9 mouse cellular contexts compared by ENCODE assay signal in genomic region chr3:79287699-79288458, GRCm38 (mm10). TPM values are rescaled to one million over a fixed set of nuclear protein-coding genes. Genes with fewer than 3 reads are reported as not detected.
A peak's percentile ranks its signal among the peaks of the same experiment; 100 is the strongest.
DNase-seq lines count a peak whose midpoint lies in the region; ATAC-seq and TF ChIP-seq lines count a peak whose summit lies in the region.
"Had no signal": no experiment of that assay in that cellular context is flagged by ENCODE, and none has a peak within 500 bp of the region (broad histone marks: within the 10 kb centered on the region; RNA-seq: fewer than 3 reads in every experiment).

No protein-coding gene starts in this region.

- peaks cover 8% of the 10 kb centered on the region; the same call in 1 of the 2 replicates for H3K27me3 ChIP-seq in heart, embryonic 14.5 days (ENCODE audit: control insufficient read depth, insufficient read depth, low read length)
- no peaks in the 10 kb centered on the region for H3K27me3 ChIP-seq in midbrain, postnatal 0 days (ENCODE audit: insufficient read depth, low read length)

- peaks cover 12 to 31% of the 10 kb centered on the region in 2 experiments for H3K4me1 ChIP-seq in heart, embryonic 14.5 days (ENCODE audit: control insufficient read depth in 2 of 2, insufficient read depth in 2 of 2, low read length in 2 of 2)
- H3K4me1 ChIP-seq in midbrain, postnatal 0 days (ENCODE audit: insufficient read depth, low read length): peaks cover 16% of the 10 kb centered on the region; the same call in 1 of the 2 replicates

- H3K36me3 ChIP-seq in heart, embryonic 14.5 days (ENCODE audit: control insufficient read depth, insufficient read depth, low read length): no peaks in the 10 kb centered on the region
- no peaks in the 10 kb centered on the region for H3K36me3 ChIP-seq in midbrain, postnatal 0 days (ENCODE audit: insufficient read depth, low read length)

- DNase-seq in left cerebral cortex, adult 11 months (ENCODE audit: low spot score): peak; percentile 17
- no peak for DNase-seq in left cerebral cortex, postnatal 10 days (ENCODE audit: extremely low spot score in 1 of 2, low spot score in 2 of 2)
- DNase-seq in c-Kit-positive CD71-positive TER-119-positive erythroid progenitor cells, embryonic 14.5 days (ENCODE audit: low spot score): peak; percentile 9
- DNase-seq in large intestine, adult 2 months (ENCODE audit: low read depth, low spot score): peak; percentile 45
- no peak for DNase-seq in midbrain, postnatal 0 days (ENCODE audit: low spot score)
- no peak for DNase-seq in gastrocnemius, postnatal 36 days
- no peak for DNase-seq in T-cell, adult 2 months (ENCODE audit: low spot score)

- peak overlapping the region; percentile 89 for H3K4me2 ChIP-seq in heart, embryonic 14.5 days (ENCODE audit: low read length)
- peak overlapping the region; percentile 82 for H3K4me2 ChIP-seq in midbrain, postnatal 0 days (ENCODE audit: low read depth, low read length, poor library complexity, severe bottlenecking)

- peak overlapping the region in 1 of 2 experiments; percentile 55; a peak in 1 of 4 replicates for H3K27ac ChIP-seq in heart, embryonic 14.5 days (replicated peaks in 1 of 2; ENCODE audit: control insufficient read depth in 1 of 2, insufficient read depth in 1 of 2, low read depth in 2 of 2, low read length in 2 of 2)
- H3K27ac ChIP-seq in midbrain, postnatal 0 days (ENCODE audit: low read depth, low read length): peak overlapping the region; percentile 91

- no peaks in the 10 kb centered on the region for H3K9me3 ChIP-seq in heart, embryonic 14.5 days (ENCODE audit: control insufficient read depth, low read length)
- H3K9me3 ChIP-seq in midbrain, postnatal 0 days (ENCODE audit: low read length): no peaks in the 10 kb centered on the region

- ATAC-seq in heart, embryonic 14.5 days (ENCODE audit: insufficient number of reproducible peaks, insufficient read depth, low FRiP score, low read depth): no peak
- peak; percentile 12; the same call in 1 of the 2 replicates for ATAC-seq in midbrain, postnatal 0 days (ENCODE audit: low FRiP score)

- 18% methylated on average over 17 of the region's 17 CpGs for WGBS in heart, embryonic 14.5 days
- 7% methylated on average over 17 of the region's 17 CpGs for WGBS in large intestine, adult 2 months
- WGBS in midbrain, postnatal 0 days: 16% methylated on average over 17 of the region's 17 CpGs

- peak overlapping the region; percentile 90 to 99 for H3K4me3 ChIP-seq in heart, embryonic 14.5 days (ENCODE audit: control insufficient read depth in 1 of 2, insufficient read depth in 1 of 2, low read depth in 1 of 2, low read length in 2 of 2)
- peak overlapping the region; percentile 83 for H3K4me3 ChIP-seq in midbrain, postnatal 0 days (ENCODE audit: low read depth, low read length)

- TF ChIP-seq CTCF in midbrain, postnatal 0 days (IDR thresholded peaks at IDR 0.05): no peak

- H3K9ac ChIP-seq in heart, embryonic 14.5 days (ENCODE audit: low read length): peak overlapping the region; percentile 89
- peak overlapping the region; percentile 88 for H3K9ac ChIP-seq in midbrain, postnatal 0 days (replicated peaks; ENCODE audit: low read length, poor library complexity, severe bottlenecking)

- intact Hi-C loops in left cerebral cortex, postnatal 10 days (cut with DNase I): loop anchor here (2.0 to 10.0 kb wide), 5 partner anchors 65 to 331 kb away; partner anchors contain the start of gene Fnip2
- intact Hi-C loops in gastrocnemius, postnatal 36 days (cut with DNase I): loop anchor here (2.0 to 5.0 kb wide), 4 partner anchors 46 to 299 kb away; no protein-coding TSS in a partner anchor

RNA-seq across cellular contexts. Expression of gene Rapgef2, which starts 1.6 kb away (rescaled TPM):
- 10 to 100 TPM; 92.8 to 96.4 TPM for total RNA-seq in left cerebral cortex, postnatal 10 days (2021)
- 7.3 and 8.0 TPM in 2 replicates for polyA plus RNA-seq in heart, embryonic 14.5 days (2014; fragmentation: Nextera tagmentation; extraction: Ambion mirVana)
- polyA plus RNA-seq in large intestine, adult 2 months (2012; rRNA removed): 3.6 and 7.7 TPM in 2 replicates
- total RNA-seq in midbrain, postnatal 0 days (2014; rRNA removed): 56.9 and 60.4 TPM in 2 replicates
- 9.6 and 9.7 TPM in 2 replicates for polyA plus RNA-seq in midbrain, postnatal 0 days (2015; fragmentation: Nextera tagmentation; extraction: Ambion mirVana)
- 10 to 100 TPM; 13.6 to 16.0 TPM for total RNA-seq in gastrocnemius, postnatal 36 days (2021)

RNA-seq across cellular contexts. Expression of gene Gm17359, which starts 48.6 kb away (rescaled TPM):
- not detected for total RNA-seq in left cerebral cortex, postnatal 10 days (2021)
- not detected in 2 replicates for polyA plus RNA-seq in heart, embryonic 14.5 days (2014; fragmentation: Nextera tagmentation; extraction: Ambion mirVana)
- polyA plus RNA-seq in large intestine, adult 2 months (2012; rRNA removed): not detected in 2 replicates
- not detected in 2 replicates for total RNA-seq in midbrain, postnatal 0 days (2014; rRNA removed)
- not detected in 2 replicates for polyA plus RNA-seq in midbrain, postnatal 0 days (2015; fragmentation: Nextera tagmentation; extraction: Ambion mirVana)
- total RNA-seq in gastrocnemius, postnatal 36 days (2021): not detected
- total RNA-seq: left cerebral cortex, adult 18-20 months had no signal

Comparison
In these comparisons a context has a peak if more than half of its experiments do, and no peak if none do; other contexts are left out.
1. DNase-seq: peak in left cerebral cortex, adult 11 months (single experiment), c-Kit-positive CD71-positive TER-119-positive erythroid progenitor cells, embryonic 14.5 days (single experiment) and large intestine, adult 2 months (single experiment); none in left cerebral cortex, postnatal 10 days (0 of 2), midbrain, postnatal 0 days (single experiment), gastrocnemius, postnatal 36 days (0 of 2) and T-cell, adult 2 months (single experiment).